Mouse (Mus musculus) cerebellum, adult (tissue): Measurements from ENCODE around the gene Grhl1.
A peak's percentile ranks its signal among the peaks of the same experiment; 100 is the strongest.
"Not testable (repeated sequence)": the region's sequence is repeated elsewhere in the genome, so short reads cannot be mapped to it uniquely, and the experiment has no call there.

ENCODE experiments used
- ATAC-seq: cut with Nextera tagmentation; 2 replicates; pipeline ENCODE4 v1.9.2; 2017; ENCODE audit warnings: mild to moderate bottlenecking, moderate library complexity, mixed read lengths; ENCODE audit not compliant: insufficient number of reproducible peaks, low FRiP score, low TSS enrichment

The Grhl1 gene

DNA sequence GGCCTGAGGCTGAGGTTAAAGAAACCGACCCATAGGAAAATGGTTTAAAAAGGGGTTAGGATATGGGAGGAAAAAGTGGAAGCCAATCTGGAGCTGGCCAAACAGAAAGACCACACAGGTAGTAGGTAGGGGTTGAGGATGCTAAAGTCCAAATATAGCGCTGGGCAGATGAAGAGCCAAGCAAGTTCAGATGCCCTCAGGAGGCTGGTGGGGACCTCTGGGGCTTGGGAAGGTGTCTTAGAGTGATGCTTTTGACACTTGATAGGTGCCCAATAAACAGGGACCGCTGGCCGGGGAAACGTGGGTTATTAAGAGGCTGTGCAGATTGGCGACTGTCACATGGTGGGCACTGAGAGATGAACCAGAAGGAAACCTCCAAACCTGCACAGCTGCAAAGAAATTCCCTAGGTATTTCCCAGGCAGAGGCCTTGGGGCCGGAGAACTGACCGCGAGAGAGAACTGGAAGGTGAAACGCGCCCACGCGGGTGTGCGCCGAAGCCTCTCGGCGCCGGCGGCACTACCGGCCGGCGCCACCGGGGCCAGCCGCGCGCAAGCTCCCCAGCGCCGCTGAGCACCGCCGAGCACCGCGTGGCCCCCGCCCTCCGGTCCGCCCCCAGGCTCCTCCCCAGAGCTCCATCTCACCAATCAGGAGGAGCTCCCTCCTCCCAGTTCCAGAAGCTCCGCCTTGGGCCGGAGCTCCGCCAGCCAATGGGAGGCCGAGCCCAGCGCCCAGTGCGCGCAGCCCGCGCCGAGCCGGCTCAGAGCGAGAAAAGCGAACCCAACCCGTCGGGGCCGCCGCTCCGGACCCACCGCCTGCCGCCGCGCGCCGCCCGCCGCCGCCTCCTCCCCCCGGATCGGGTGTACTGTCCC lies at the start of gene Grhl1:
Grhl1 (plus strand) TSS at position 761 of the 870 bp plus-strand sequence.
- peak; percentile 97 for ATAC-seq

DNA sequence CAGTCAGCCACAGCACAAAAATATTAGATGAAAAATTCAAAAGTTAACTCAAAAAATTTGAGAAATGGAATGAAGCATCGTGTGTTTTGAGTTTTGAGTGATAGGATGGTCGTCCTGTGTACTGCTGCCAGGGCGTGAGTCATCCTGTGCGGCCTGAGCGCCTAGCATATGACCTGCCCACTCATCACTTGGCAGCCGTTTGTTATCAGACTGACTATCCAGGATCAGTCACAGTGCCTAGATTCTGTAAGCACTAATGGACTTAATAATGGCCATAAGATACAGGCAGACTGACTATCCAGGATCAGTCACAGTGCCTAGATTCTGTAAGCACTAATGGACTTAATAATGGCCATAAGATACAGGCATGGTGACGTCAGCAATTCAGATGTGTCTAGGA lies 47.0 kb upstream of the Grhl1 start:
- not testable (repeated sequence) for ATAC-seq

DNA sequence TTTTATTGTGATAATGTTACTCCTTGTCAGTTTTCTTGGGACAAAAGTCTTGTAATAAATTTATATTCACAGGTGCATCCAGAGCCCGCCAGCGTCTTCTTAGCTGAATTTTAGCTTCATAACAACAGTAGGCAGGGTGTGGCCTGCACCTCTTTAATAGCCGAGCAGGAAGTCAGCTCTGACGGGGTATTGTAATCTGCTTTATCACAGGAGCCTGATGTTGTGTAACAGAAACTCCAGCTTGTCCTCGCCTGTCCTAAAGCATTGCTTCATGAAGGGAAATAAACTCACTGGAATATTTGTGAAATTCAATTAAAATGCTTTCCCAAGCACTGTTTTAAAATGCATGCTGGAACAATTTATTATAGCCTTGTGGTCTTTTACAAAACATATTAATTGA lies 35.7 kb upstream of the Grhl1 start:
- ATAC-seq: no peak

DNA sequence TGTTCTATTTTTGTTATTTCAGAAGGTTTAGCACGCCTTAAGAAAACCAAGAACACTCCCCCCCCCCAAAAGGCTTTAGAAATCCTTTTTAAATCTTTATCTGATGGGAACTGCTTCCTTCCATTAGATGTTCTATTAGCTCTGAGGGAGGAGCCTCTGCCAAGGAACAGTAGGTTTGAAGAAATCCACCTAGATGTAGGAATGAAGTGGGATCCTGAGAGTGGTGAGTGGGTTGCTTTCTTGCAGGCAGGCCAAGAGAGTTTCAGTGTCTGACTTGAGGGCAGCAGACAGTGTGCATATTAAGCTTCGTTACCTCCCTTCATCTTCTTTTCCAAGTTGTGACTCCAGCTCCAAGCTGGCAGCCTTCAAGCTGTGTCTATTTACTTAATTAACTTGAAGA lies 34.9 kb upstream of the Grhl1 start:
- ATAC-seq: no peak

DNA sequence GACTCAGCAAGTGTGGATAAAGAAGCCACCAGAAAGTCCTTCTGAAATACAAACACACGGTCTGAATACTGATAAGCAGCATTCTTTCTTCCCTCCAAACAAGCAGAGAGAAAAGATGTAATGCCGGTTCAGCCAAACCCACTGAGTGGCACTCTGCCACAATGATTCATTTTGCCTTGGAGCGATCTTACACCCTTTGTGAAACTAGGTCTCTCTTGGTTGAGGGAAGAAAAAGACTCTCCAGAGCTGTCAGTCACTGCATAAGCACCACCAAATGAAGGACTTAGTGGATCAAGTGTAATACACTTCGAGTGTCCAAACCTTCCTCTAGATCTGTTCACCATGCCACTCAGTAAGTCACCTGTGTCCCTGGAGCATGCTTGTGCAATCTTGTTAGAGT lies 34.1 kb upstream of the Grhl1 start:
- ATAC-seq: no peak

DNA sequence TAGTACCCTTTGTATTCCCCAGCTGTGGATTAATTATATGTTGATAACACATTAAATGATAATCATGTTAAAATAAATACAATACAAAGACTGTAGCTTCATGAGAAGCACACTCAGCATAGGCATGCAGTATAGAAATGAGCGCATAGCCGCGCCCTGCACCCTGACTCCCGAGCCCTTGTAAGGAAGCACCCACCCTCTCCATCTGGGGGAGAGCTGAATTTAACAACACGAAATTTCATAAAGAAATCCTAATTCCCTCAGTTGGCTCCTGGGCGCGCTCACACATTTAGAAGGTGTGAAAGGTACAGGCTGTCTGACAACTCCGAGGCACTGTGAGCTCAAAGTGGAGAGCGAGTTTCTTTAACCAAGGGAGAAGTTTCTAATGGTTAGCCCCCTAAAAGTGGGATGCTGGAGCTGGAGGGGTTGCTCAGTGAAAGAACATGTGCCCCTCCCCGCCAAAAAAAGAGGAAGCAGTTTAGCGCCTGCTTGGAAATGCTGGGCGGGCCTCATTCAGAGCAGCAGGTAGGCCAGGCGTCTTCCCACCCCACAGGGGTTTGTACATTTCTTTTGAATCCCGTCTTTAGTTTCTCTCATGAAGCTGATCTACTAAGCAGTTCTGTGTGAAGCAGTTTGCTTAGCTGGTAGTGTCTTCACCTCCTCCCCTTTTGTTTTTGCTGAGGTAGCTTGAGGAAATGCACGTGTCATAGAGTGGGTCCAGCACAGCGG lies 30.5 kb upstream of the Grhl1 start:
- ATAC-seq: no peak

DNA sequence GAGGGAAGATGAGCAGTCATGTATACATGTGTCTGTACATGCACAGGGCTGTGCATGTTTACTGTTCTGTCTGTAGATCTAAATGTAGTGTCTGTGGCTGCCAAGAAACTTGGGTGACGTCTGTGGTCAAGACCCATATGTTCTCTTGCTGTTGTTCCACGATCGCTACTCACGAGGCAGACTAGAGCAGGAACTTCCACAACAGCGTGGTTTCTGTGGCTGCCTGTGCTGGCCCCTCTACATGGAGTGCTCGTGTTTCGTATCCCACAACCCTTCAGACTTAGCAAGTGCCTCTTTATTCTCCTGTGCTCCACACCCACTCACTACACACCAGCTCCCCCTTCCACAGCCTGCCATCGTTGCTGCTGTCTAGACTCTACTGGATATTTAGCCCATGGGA lies 24.4 kb upstream of the Grhl1 start:
- ATAC-seq: no peak

DNA sequence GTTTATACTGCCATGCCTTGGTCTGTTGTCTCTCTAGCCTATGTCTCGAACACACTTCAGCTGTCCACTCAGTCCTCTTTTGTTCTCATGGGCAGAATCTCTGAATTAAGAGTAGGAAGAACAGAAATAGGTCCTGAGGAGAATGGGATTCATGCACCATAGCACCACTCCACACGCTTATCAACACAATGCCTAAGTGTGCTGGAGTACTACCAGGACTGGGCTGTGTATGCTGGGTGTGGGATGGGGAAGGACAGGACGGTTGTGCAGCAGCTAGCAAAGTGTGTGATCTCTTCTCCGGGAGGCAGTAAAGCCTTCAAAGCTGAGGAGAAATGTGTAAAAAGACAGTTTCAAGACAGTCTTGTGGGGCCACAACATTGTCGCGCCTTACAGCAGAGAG lies 23.2 kb upstream of the Grhl1 start:
- ATAC-seq: no peak

DNA sequence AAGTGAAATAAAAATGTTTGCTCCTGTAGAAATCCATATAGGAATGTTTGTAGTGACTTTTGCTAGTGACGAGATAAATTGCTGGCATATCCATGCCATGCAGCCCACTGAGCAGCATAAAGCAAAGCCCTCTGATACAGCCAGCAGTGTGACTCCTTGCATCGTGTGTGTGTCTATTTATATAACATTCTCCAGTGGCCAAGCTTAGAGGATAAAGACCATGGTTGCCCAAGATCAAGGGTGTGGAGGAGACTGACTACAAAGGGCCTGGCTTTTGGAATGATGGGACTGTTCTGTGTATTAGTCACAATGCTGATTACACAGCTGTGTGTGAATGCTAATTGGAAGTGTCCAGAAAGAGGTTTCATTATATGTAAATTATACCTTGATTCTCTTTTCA lies 19.6 kb upstream of the Grhl1 start:
- ATAC-seq: no peak

DNA sequence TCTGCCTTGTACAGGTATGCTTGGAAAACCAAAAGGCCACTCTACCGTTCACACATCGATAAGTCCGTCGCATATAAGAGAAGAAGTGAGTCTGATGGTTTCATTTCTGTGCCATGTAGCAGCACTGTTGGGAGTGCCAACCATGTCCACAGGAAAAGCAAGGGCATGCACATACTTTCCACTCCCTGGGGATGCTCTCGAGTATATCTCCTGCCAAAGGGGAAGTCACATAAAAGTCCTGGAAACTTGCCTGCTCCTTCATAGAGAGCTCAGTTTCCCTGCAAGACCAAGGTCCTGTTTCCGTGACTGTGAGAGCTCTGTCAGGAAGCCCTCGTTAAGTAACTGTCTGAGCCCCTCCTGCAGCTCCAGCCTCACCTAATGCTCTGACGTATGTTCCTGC lies 16.1 kb upstream of the Grhl1 start:
- no peak for ATAC-seq

DNA sequence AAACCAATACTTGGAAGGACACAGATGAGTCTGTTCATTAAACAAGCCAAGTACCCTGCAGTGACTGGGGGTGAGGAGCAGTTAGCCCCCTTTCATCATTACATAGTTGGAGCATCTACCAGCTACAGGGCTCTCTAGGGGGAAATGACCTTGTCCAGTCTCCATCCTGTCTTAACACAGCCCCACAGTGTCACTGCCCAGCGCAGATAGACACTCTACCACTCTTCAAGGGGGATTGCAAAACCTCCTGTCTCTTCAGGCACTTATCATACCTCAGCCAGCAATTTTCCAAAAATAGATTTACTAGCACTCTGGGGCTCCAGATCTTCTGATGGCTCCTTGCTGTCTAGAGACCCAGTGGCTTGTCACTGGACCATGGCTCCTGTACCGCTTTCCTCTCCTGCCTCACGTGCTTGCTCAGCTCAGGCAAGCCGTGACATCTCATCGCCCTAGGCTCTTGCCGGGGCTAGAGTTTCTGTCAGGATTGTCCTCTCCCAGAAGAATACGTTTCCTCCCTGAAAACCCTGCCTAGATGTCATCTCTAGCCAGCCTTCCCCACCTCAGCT lies 8.6 kb upstream of the Grhl1 start:
- no peak for ATAC-seq

DNA sequence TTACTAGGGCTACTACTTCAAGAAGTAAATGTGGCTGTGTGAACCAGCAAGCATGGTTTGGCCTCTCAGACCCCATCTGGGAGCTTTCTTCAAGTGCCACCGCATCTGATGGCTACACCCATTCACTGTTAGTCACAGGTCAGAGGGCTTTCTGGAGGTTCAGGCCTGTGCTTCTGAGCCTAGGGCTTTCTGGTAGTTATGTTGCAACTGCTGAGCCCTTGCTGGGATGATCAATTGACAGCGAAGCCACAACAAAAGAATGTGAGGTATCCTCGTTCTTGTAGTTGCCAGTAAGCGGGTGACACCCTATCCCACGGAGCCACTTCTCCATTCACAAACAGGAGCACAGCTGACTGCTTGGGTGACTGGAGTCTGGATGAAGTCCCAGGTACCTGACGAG lies 6.8 kb upstream of the Grhl1 start:
- no peak for ATAC-seq

DNA sequence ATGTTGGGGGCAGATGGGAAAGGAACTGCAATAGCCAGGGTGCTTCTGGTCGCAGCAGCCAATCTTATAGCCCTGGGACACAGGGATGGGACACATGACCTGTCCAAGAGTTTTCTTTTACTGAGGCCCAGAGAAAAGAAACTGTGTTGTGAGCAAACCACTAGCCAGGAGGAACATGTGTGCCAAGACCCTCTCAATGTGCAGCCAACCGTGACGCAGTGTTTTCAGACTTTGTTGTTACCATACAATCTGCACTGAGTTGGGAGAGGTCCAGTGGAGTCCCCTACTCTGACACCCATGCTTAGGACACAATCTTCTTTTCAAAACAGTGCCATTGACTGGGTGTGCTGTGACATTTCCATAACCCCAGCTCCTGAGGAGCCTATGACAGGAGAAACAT lies 4.5 kb upstream of the Grhl1 start:
- no peak for ATAC-seq

DNA sequence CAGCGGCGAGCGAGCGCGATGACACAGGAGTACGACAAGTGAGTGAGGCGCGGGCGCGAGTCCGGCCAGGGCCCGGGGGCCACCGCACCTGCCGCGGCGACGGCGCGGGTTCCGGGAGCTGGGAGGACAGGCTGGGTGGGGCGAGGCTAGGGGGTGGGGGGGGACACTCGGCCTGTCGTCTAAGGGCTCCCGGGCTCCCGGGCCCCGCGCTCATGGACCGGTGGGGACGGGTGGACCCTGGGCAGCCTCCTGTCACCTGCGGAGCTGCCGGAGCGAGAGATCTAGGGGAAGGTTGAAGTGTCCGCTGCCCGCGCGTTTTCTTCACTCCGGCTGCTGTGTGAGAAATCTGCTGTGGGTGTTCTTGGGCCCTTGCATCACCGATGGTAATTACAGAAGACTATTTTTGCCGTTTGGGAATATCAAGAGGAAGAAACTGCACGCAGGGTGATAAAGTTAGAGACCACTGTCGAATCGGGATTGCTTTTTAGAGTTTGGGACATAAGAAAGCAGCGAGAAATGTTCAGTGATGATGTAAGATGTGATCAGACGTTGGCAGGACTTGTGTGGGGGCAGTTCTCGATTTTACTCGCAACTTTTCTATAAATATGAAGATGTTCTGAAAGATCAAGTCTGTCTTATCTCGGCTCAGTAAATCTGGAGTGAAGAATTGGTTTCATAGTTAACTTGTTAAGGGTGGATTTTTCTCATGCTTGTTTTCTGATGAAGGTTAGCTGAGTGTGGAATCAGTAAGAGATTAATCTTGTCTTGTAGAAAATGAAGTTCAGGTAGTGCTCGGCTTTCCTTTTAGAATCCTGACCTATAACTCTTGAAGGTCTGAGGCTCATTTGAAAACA lies 565 bp downstream of the Grhl1 start:
- ATAC-seq: no peak; the same call in 1 of the 2 replicates

DNA sequence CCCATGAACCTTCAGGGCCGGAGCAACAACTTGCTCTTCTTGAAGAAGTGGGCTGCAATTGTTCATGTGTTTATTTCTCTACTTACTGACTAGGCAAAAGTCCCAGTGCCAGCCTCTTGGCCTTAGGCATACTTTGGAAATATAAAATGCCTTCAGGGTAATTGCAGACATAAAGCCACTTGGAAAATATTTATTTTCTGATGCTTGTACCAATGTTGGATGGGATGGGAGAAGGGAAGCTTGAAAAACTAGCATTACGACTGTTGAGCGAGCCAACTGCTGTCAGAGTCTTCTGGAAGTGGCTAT lies 1.1 kb downstream of the Grhl1 start:
- no peak for ATAC-seq

DNA sequence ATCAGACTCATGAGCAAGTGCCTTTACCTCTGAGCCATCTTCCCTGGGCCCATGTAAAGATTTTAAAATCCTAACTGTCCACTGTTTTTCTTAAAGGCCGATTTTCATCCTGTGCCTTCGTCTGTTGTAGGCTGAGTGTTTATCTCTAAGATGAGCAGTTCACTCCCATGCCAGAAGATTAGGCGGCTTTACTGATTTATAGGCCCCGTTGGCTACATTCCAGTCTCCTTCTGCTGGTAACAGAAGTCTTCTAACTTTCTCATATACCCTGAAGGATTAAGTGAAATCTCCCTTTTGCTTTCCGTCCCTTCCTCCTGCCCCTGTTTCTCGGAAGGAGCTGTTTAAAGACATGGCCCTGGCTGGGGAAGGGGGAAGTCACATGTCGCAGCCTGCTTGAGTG lies 2.8 kb downstream of the Grhl1 start:
- ATAC-seq: no peak

DNA sequence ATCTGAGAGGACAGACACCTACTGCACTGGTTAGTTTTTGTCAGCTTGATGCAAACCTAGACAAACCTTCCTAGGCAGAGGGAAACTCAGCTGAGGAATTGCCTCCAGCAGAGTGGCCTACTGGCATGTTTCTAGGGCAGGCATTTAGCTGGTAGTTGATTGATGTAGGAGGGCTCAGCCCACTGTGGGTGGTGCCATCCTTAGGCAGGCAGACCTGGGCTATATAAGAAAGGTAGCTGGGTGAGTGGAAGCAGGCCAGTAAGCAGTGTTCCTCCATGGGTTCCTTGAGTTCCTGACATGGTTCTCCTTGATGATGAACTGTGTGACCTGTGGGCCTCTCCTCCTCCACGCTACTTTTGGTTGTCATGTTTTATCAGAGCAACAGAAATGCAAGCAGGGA lies 8.4 kb downstream of the Grhl1 start:
- no peak for ATAC-seq

DNA sequence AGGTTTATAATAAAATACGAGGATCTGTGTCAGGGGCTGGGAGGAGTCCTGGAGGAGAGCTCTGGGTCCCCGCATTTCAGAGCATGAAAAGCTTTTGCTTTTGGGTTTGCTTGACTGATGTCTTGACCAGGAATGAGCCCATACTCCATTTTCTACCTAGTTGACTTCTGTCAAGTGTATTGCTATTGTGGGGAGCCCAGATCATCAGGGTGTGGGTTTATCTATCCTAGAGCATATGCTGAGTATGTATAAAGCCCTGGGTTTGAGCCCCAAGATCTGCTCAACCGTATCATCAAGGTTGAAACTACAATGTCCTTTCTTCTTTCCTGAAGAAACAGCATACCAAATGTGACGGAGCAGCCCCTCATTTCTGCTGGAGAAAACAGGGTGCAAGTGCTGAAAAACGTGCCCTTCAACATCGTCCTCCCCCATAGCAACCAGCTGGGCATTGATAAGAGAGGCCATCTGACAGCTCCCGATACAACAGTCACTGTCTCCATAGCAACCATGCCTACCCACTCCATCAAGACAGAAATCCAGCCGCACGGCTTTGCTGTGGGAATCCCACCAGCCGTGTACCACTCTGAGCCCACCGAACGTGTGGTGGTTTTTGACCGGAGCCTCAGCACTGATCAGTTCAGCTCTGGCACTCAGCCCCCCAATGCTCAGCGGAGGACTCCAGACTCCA lies 9.1 kb downstream of the Grhl1 start:
- ATAC-seq: no peak

DNA sequence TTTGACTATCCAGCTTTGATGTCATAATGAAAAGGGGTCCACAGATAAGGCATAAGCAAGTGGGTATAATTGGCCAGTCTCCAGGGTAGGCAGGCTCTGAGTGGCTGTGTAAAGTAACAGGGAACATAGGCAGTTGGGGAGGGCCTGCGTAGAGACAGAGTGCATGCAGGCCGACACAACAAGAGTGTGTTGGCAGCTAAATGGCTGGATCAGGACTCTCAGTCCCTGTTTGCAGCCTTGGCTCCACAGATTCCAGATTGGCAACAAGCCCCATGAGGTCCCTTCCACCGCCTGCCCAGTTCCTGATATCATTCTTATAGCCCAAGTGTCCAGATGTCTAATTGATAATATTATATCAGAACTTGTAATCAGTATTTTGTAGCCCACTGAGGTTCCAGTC lies 11.6 kb downstream of the Grhl1 start:
- no peak for ATAC-seq

DNA sequence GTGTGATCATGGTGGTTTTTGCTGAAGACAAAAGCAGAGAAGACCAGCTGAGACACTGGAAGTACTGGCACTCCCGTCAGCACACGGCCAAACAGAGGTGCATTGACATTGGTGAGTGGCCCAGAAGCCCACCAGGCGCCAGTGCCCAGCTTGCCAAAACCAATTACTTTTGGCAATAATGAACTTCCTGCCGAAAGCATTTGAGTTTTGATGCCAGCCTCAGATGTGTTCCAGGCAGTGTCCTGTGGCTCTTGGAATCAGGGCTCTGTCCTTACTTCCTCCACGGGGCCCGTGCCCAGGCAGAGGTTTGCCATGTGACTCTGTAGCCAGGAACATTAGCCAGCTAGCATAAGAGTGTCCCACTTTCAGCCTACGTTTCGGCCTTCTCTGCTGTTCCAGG lies 12.8 kb downstream of the Grhl1 start:
- no peak for ATAC-seq
